Mouse (Mus musculus) CH12.LX (cell line): Measurements from ENCODE around the gene 6430548M08Rik. TPM values are rescaled to one million over a fixed set of nuclear protein-coding genes. Genes with fewer than 3 reads are reported as not detected.

Experiments
- DNase-seq: peaks from one replicate; pipeline ENCODE4 v3.0.0-alpha.2; 2013; ENCODE audit errors: extremely low read depth
- H3K27ac ChIP-seq: 2 replicates; pipeline ENCODE4 v1.5.1; 2012; ENCODE audit warnings: low read depth, mild to moderate bottlenecking, control low read depth, moderate library complexity; ENCODE audit not compliant: insufficient read depth
- H3K27me3 ChIP-seq: replicated peaks from 2 replicates; pipeline ENCODE3; 2012; ENCODE audit warnings: inconsistent platforms
- H3K36me3 ChIP-seq, 2 experiments: replicated peaks in 1 of 2; 2 replicates each; pipeline versions ENCODE3 to v1.6.1; 2012; ENCODE audit warnings: inconsistent platforms in 1 of 2, low read length in 1 of 2, mild to moderate bottlenecking in 1 of 2, mixed read lengths in 1 of 2, moderate library complexity in 1 of 2; ENCODE audit not compliant: control insufficient read depth in 1 of 2, insufficient read depth in 1 of 2
- H3K4me1 ChIP-seq, 2 experiments: 2 replicates each; pipeline ENCODE4 v1.6.1; 2012; ENCODE audit warnings: inconsistent platforms in 1 of 2, moderate library complexity in 1 of 2; ENCODE audit not compliant: insufficient read depth in 2 of 2, control insufficient read depth in 1 of 2
- H3K4me2 ChIP-seq: 2 replicates; pipeline ENCODE4 v1.6.1; 2012; ENCODE audit warnings: low read depth, mild to moderate bottlenecking, control low read depth; ENCODE audit not compliant: poor library complexity, insufficient read depth, severe bottlenecking
- H3K4me3 ChIP-seq, 3 experiments: fragments of 150-350 bp in 1 of 3; sonication (generic) in 1 of 3; replicated peaks in 1 of 3; 2 replicates each; pipeline versions ENCODE3 to v1.5.1; 2011 to 2012; ENCODE audit warnings: low read depth in 2 of 3, low read length in 2 of 3, mild to moderate bottlenecking in 2 of 3, moderate library complexity in 2 of 3, control low read depth in 1 of 3, improper control_type of control experiment in 1 of 3, inconsistent platforms in 1 of 3, mixed read lengths in 1 of 3; ENCODE audit not compliant: poor library complexity in 1 of 3
- H3K79me2 ChIP-seq: replicated peaks from 2 replicates; pipeline ENCODE4 v1.6.1; 2012; ENCODE audit warnings: mild to moderate bottlenecking, moderate library complexity; ENCODE audit not compliant: control insufficient read depth, poor library complexity, insufficient read depth, severe bottlenecking; ENCODE audit errors: extremely low read depth
- H3K9ac ChIP-seq: 2 replicates; pipeline ENCODE4 v1.6.1; 2012; ENCODE audit warnings: low read depth, mild to moderate bottlenecking, control low read depth, moderate library complexity; ENCODE audit not compliant: insufficient read depth
- H3K9me3 ChIP-seq: replicated peaks from 2 replicates; pipeline ENCODE3; 2012; ENCODE audit warnings: low read length, inconsistent platforms, mixed read lengths
- CHD2 ChIP-seq: IDR thresholded peaks from 2 replicates; pipeline ENCODE4 v1.6.1; 2011; ENCODE audit warnings: low read length, improper control_type of control experiment
- CTCF ChIP-seq, 2 experiments: IDR thresholded peaks in 1 of 2; conservative IDR thresholded peaks in 1 of 2; 2 replicates each; pipeline ENCODE4 v1.5.1; 2011 to 2012; ENCODE audit warnings: low read depth in 2 of 2, low read length in 2 of 2, improper control_type of control experiment in 1 of 2, inconsistent platforms in 1 of 2, mild to moderate bottlenecking in 1 of 2, moderate library complexity in 1 of 2
- ELF1 ChIP-seq: IDR thresholded peaks from 2 replicates; pipeline ENCODE4 v1.6.1; 2014; ENCODE audit warnings: low read depth, mild to moderate bottlenecking, inconsistent platforms, low read length, improper control_type of control experiment
- EP300 ChIP-seq: IDR thresholded peaks from 2 replicates; pipeline ENCODE4 v1.6.1; 2011; ENCODE audit warnings: low read length, improper control_type of control experiment
- GABPA ChIP-seq: IDR thresholded peaks from 2 replicates; pipeline ENCODE4 v1.6.1; 2012; ENCODE audit warnings: low read depth, low read length, improper control_type of control experiment, inconsistent platforms; ENCODE audit not compliant: insufficient replicate concordance
- HCFC1 ChIP-seq: IDR thresholded peaks from 2 replicates; pipeline ENCODE4 v1.6.1; 2012; ENCODE audit warnings: low read depth, mild to moderate bottlenecking, inconsistent platforms, low read length, improper control_type of control experiment
- IRF4 ChIP-seq: IDR thresholded peaks from 2 replicates; pipeline ENCODE4 v1.6.1; 2014; ENCODE audit warnings: low read depth, mild to moderate bottlenecking, inconsistent platforms, low read length, improper control_type of control experiment
- JUN ChIP-seq: IDR thresholded peaks from 2 replicates; pipeline ENCODE4 v1.6.1; 2011; ENCODE audit warnings: low read depth, mild to moderate bottlenecking, low read length, improper control_type of control experiment, moderate library complexity; ENCODE audit not compliant: insufficient read depth
- JUND ChIP-seq: conservative IDR thresholded peaks from 2 replicates; pipeline ENCODE4 v1.6.1; 2011; ENCODE audit warnings: low read depth, low read length, improper control_type of control experiment
- KAT2A ChIP-seq: IDR thresholded peaks from 2 replicates; pipeline ENCODE4 v1.6.1; 2012; ENCODE audit warnings: low read length, improper control_type of control experiment, inconsistent platforms; ENCODE audit not compliant: insufficient replicate concordance
- MAZ ChIP-seq: IDR thresholded peaks from 2 replicates; pipeline ENCODE4 v1.6.1; 2012; ENCODE audit warnings: low read depth, mild to moderate bottlenecking, inconsistent platforms, low read length, improper control_type of control experiment, moderate library complexity
- MEF2A ChIP-seq: IDR thresholded peaks from 2 replicates; pipeline ENCODE4 v1.6.1; 2014; ENCODE audit warnings: low read depth, mild to moderate bottlenecking, inconsistent platforms, low read length, improper control_type of control experiment, borderline replicate concordance
- MYC ChIP-seq: IDR thresholded peaks from 2 replicates; pipeline ENCODE4 v1.6.1; 2011; ENCODE audit warnings: low read depth, mild to moderate bottlenecking, improper control_type of control experiment, low read length
- POLR2A ChIP-seq: IDR thresholded peaks from 2 replicates; pipeline ENCODE4 v1.6.1; 2011; ENCODE audit warnings: low read depth, mild to moderate bottlenecking, improper control_type of control experiment, low read length
- RCOR1 ChIP-seq: conservative IDR thresholded peaks from 2 replicates; pipeline ENCODE4 v1.6.1; 2012; ENCODE audit warnings: low read depth, mild to moderate bottlenecking, inconsistent platforms, low read length, improper control_type of control experiment
- SIN3A ChIP-seq: IDR thresholded peaks from 2 replicates; pipeline ENCODE4 v1.6.1; 2012; ENCODE audit warnings: low read length, improper control_type of control experiment, inconsistent platforms
- SMC3 ChIP-seq: IDR thresholded peaks from 2 replicates; pipeline ENCODE4 v1.6.1; 2011; ENCODE audit warnings: low read depth, low read length, improper control_type of control experiment
- TBP ChIP-seq: conservative IDR thresholded peaks from 2 replicates; pipeline ENCODE4 v1.6.1; 2011; ENCODE audit warnings: low read depth, low read length, improper control_type of control experiment
- USF1 ChIP-seq: IDR thresholded peaks from 2 replicates; pipeline ENCODE4 v1.6.1; 2014; ENCODE audit warnings: low read depth, mild to moderate bottlenecking, inconsistent platforms, low read length, improper control_type of control experiment
- USF2 ChIP-seq: conservative IDR thresholded peaks from 2 replicates; pipeline ENCODE4 v1.6.1; 2011; ENCODE audit warnings: low read depth, low read length, improper control_type of control experiment
- ZMIZ1 ChIP-seq: IDR thresholded peaks from 2 replicates; pipeline ENCODE4 v1.6.1; 2012; ENCODE audit warnings: low read depth, mild to moderate bottlenecking, inconsistent platforms, low read length, improper control_type of control experiment
- dilution Hi-C: fragments of 300-500 bp; cut with MboI; formaldehyde crosslinking; loops from 2 replicates; pipeline ENCODE4 v1.14.3; 2020; ENCODE audit warnings: low sequenced_read_pairs; ENCODE audit not compliant: extremely low pct_unique_long_range_greater_than_20kb, extremely low pct_ligation_motif_present
- in situ Hi-C: fragments of 300-500 bp; cut with MboI; formaldehyde crosslinking; loops from 3 replicates; pipeline ENCODE4 v1.14.3; 2019; ENCODE audit warnings: low sequenced_read_pairs, low pct_ligation_motif_present, low pct_unique_long_range_greater_than_20kb, mixed read lengths
- polyA plus RNA-seq: library from polyadenylated mRNA; unstranded; fragments of >175 nt; gene quantifications from 2 replicates; pipeline ENCODE4 v1.2.1, GENCODE M21; 2012; ENCODE audit warnings: low read depth; ENCODE audit not compliant: insufficient read length
- total RNA-seq, 2 experiments: library from RNA; depleted of rRNA; stranded (reverse); fragments of 300-350 nt in 1 of 2; fragments of >200 nt in 1 of 2; gene quantifications; 2 replicates each; pipeline ENCODE4 v1.2.3; 2012 to 2014

Gene 6430548M08Rik
- total and polyA plus RNA-seq, 3 experiments: 0.13 TPM; not detected in 2

- dilution Hi-C loops: no loop called here
- peaks cover 28% of the 10 kb centered on the region for H3K27me3 ChIP-seq
- H3K9ac ChIP-seq: no peak overlapping the region
- in situ Hi-C loops: no loop called here
- no peaks in the 10 kb centered on the region for H3K79me2 ChIP-seq
- H3K4me3 ChIP-seq: no peak overlapping the region
- no peak overlapping the region for H3K27ac ChIP-seq
- no peak for TF ChIP-seq ZMIZ1
- no peak for TF ChIP-seq POLR2A
- TF ChIP-seq IRF4: no peak
- TF ChIP-seq HCFC1: no peak
- TF ChIP-seq CTCF (conservative IDR thresholded peaks at IDR 0.05 in 1 of 2, IDR thresholded peaks at IDR 0.05 in 1 of 2; ENCODE audit: low read depth in 2 of 2, low read length in 2 of 2): no peak
- no peak for TF ChIP-seq SMC3
- no peak for TF ChIP-seq CHD2
- no peak for TF ChIP-seq JUND
- no peak for TF ChIP-seq RCOR1
- TF ChIP-seq JUN: no peak
- no peak for TF ChIP-seq SIN3A
- TF ChIP-seq MEF2A: no peak
- H3K4me1 ChIP-seq: peaks cover 5 to 6% of the 10 kb centered on the region in 2 experiments; a peak in 3 of 4 replicates
- H3K9me3 ChIP-seq: peaks cover 15% of the 10 kb centered on the region
- H3K4me2 ChIP-seq: no peak overlapping the region
- peaks cover 0 to 3% of the 10 kb centered on the region in 2 experiments for H3K36me3 ChIP-seq
- no peak for DNase-seq
These were observed 3.0 kb upstream of the 6430548M08Rik start for GRCm38 (mm10) chr8:120110966-120111365.

- no peaks in the 10 kb centered on the region for H3K79me2 ChIP-seq
- TF ChIP-seq USF1 (no peak), USF2 (no peak)
- no peak overlapping the region for H3K4me2 ChIP-seq
- dilution Hi-C loops: no loop called here
- no peak overlapping the region for H3K9ac ChIP-seq
- in situ Hi-C loops: no loop called here
- no peak overlapping the region for H3K4me3 ChIP-seq
- no peak overlapping the region for H3K27ac ChIP-seq
- DNase-seq: no peak
- peaks cover 18% of the 10 kb centered on the region for H3K9me3 ChIP-seq
- peaks cover 32% of the 10 kb centered on the region for H3K27me3 ChIP-seq
- peaks cover 0 to 2% of the 10 kb centered on the region in 2 experiments for H3K36me3 ChIP-seq
- H3K4me1 ChIP-seq: peaks cover 5 to 6% of the 10 kb centered on the region in 2 experiments; a peak in 3 of 4 replicates
These were observed 2.6 kb upstream of the 6430548M08Rik start for GRCm38 (mm10) chr8:120111382-120111781.

- peaks cover 43% of the 10 kb centered on the region for H3K27me3 ChIP-seq
- H3K36me3 ChIP-seq: peaks cover 0 to 2% of the 10 kb centered on the region in 2 experiments
- H3K4me1 ChIP-seq: peaks cover 5 to 6% of the 10 kb centered on the region in 2 experiments; a peak in 3 of 4 replicates
- TF ChIP-seq JUND (no peak), MEF2A (no peak), HCFC1 (no peak), TBP (no peak), MAZ (no peak), MYC (no peak), CHD2 (no peak), EP300 (no peak), IRF4 (no peak), RCOR1 (no peak), KAT2A (no peak), ELF1 (no peak), ZMIZ1 (no peak), GABPA (no peak), USF1 (no peak)
- H3K27ac ChIP-seq: no peak overlapping the region
- no peak overlapping the region for H3K9ac ChIP-seq
- peaks cover 18% of the 10 kb centered on the region for H3K9me3 ChIP-seq
- no peak for DNase-seq
- no peaks in the 10 kb centered on the region for H3K79me2 ChIP-seq
- no peak overlapping the region for H3K4me3 ChIP-seq
- H3K4me2 ChIP-seq: no peak overlapping the region
- in situ Hi-C loops (no loop called here), dilution Hi-C loops (no loop called here)
These were observed 1.4 kb upstream of the 6430548M08Rik start for GRCm38 (mm10) chr8:120112535-120112934.
